Mouse (Mus musculus) midbrain, embryonic 15.5 days (tissue): Measurements from ENCODE around the gene Fam92b. TPM values are rescaled to one million over a fixed set of nuclear protein-coding genes. Genes with fewer than 3 reads are reported as not detected.
A peak's percentile ranks its signal among the peaks of the same experiment; 100 is the strongest.

ENCODE experiments used
- ATAC-seq: fragments of 200-750 bp; cut with Nextera tagmentation; replicated peaks from 2 replicates; pipeline ENCODE4 v1.8.0; 2017; ENCODE audit warnings: moderate TSS enrichment
- H3K27ac ChIP-seq: fragments of 300-500 bp; sonication (generic); 2 replicates; pipeline ENCODE4 v1.5.1; 2015; ENCODE audit warnings: mild to moderate bottlenecking, inconsistent platforms
- H3K27me3 ChIP-seq: fragments of 300-500 bp; sonication (generic); replicated peaks from 2 replicates; pipeline ENCODE4 v1.6.1; 2015; ENCODE audit warnings: inconsistent platforms
- H3K36me3 ChIP-seq: fragments of 300-500 bp; sonication (generic); replicated peaks from 2 replicates; pipeline ENCODE4 v1.6.1; 2015; ENCODE audit warnings: inconsistent platforms
- H3K4me1 ChIP-seq: fragments of 300-500 bp; sonication (generic); 2 replicates; pipeline ENCODE4 v1.6.1; 2015; ENCODE audit warnings: inconsistent platforms
- H3K4me2 ChIP-seq: fragments of 300-500 bp; sonication (generic); 2 replicates; pipeline ENCODE4 v1.6.1; 2015; ENCODE audit warnings: inconsistent platforms, mild to moderate bottlenecking, moderate library complexity
- H3K4me3 ChIP-seq: fragments of 300-500 bp; sonication (generic); 2 replicates; pipeline ENCODE4 v1.5.1; 2015; ENCODE audit warnings: mild to moderate bottlenecking, inconsistent platforms
- H3K9ac ChIP-seq: fragments of 300-500 bp; sonication (generic); 2 replicates; pipeline ENCODE4 v1.6.1; 2015; ENCODE audit warnings: mild to moderate bottlenecking, inconsistent platforms
- H3K9me3 ChIP-seq: fragments of 300-500 bp; sonication (generic); 2 replicates; pipeline ENCODE4 v1.6.1; 2016; ENCODE audit warnings: inconsistent platforms
- WGBS: fragments of 180-500 bp; shearing (Covaris S2); methylation state at CpG from one replicate; pipeline ENCODE4 v1.1.7; 2015; ENCODE audit warnings: mixed read lengths; 5-methylcytosine and 5-hydroxymethylcytosine counted together
- polyA plus RNA-seq: library from polyadenylated mRNA; unstranded; fragments of >200 nt; fragmentation: Nextera tagmentation; extraction: Ambion mirVana; gene quantifications from 2 replicates; pipeline ENCODE4 v1.2.1, GENCODE M21; 2015

The Fam92b gene
- 2.1 and 2.2 TPM in 2 replicates for polyA plus RNA-seq

DNA sequence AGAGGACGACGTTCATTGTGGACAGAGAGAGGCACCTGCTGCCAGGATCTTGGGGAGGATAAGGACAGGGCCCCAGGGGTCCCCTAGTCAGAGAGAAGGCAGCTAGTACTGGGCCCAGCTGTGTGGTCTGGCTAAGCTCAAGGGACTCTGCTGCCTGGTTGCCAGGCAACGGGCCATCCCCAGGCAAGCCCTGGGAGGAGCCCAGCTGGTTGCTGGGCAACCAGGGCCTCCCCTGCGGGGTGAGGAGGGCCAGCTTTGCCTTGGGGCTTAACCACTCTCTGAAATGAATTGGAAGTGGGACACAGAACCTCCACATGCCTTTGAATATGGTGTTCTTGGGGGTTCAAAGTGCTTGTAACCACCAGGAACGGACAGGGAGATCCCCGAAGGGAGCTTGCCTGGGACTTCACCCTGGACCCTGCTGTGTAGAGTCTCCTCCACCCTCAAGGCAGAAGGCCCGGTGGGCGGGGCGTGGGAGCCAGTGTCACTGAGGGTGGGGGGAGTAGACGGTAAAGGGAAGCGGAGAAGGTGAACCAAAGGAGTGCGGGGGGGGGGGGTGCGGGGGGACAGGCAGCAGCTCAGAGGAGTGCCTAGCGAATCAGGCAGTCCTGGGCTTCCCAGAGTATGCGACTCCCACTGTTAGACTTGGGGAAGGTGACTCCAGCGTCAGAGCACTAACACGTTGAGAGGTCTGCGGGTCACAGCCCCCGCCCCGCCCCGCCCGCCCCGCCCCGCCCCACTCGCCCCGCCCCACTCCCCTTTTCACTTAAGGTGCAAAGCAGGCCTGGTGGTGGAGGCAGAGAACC is at the start of gene Fam92b:
TSS of gene Fam92b (minus strand) at position 149 of the 806 bp plus-strand sequence.
- WGBS: 0% methylated on average over 20 of the region's 26 CpGs
- Histone ChIP-seq H3K27ac (peak within 1 kb of the TSS; percentile 83), H3K27me3 (no peaks in the 10 kb centered on the region), H3K9ac (no peak within 1 kb of the TSS; the same call in 1 of the 2 replicates), H3K4me2 (peak within 1 kb of the TSS; percentile 46), H3K4me1 (peaks cover 49% of the 10 kb centered on the region), H3K36me3 (no peaks in the 10 kb centered on the region), H3K4me3 (peak within 1 kb of the TSS; percentile 8; the same call in 1 of the 2 replicates), H3K9me3 (no peaks in the 10 kb centered on the region)
- ATAC-seq: peak; percentile 84

DNA sequence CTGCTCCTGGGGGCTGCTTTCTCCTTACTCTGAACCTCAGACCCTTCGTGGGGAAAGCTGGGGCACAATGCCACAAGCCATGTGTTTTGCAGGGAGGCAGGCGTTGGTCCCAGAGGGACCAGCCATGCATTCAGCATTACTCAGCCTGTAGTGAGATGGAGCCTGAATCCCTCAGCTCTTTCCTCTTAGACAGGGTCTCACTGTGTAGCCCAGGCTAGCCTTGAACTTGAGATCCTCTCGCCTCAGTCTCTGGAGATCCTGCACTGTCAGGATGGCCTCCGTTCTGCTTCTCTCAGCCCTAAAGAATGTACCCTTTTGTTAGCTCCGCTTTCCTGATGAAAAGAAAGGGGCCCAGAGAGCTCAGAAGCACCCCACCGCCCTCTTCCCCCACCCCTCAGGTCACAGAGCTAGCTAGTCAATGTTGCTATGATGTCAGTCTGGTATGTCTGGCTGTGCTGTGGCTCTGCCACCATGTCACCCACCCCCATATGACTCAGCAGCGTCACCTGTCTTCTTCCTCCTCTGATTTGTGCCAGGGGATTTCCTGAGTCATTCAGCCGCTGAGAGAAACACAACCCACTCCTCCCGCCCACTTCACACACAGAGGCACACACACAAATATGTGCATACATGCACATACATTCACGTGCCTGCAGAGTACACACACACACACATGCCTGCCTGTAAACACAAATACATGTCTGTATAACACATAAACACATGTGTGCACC is 48.3 kb upstream of the Fam92b start:
- Histone ChIP-seq H3K4me1 (peaks cover 28% of the 10 kb centered on the region), H3K9me3 (no peaks in the 10 kb centered on the region), H3K27ac (no peak overlapping the region), H3K27me3 (peaks cover 3% of the 10 kb centered on the region; the same call in 1 of the 2 replicates), H3K36me3 (no peaks in the 10 kb centered on the region), H3K4me2 (no peak overlapping the region), H3K9ac (no peak overlapping the region), H3K4me3 (no peak overlapping the region)
- no peak for ATAC-seq
- WGBS: 20% methylated on average over 10 of the region's 10 CpGs

DNA sequence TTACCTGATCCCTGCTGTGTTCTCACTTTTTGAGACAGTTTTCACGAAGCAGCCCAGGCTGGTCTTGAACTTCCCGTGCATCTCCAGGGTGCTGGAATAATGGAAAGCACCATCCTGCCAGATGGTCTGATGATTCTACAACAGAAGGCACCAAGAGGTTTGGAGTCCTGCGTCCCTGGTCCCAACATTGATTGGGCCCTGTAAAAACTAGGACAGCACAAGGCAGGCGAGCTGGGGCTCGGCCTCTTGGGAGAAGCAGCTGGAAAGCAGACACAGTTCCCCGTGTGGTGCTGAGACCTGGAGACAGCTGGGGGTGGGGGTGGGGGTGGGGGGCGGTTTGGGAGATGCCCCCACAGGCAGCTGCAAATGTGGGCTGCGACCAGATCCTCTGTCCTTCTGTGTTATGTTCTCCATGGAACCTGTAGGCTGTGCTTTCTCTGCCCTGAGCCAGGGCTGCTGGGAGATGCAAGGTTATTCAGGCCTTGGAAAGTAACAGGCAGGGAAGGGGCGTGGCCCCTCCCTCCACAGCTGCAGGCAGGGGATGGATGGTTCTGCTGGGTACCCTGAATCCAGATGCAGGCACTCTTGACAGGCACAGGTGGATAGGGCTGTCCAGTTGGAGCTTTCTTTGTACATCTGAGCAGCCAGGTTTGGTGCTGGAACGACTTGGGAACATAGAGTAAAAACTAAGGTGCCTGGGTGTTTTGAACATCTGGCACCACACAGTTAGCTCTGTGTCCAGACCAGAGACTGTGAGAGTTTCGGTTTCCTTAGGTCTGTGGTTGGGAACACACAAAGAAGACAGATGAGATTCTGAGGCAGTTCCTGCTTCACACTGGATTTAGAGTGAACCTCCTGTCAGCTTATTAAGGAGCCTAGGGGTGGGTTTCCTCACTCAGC is 47.5 kb upstream of the Fam92b start:
- no peak overlapping the region for H3K4me3 ChIP-seq
- peaks cover 3% of the 10 kb centered on the region; the same call in 1 of the 2 replicates for H3K27me3 ChIP-seq
- no peak overlapping the region for H3K9ac ChIP-seq
- H3K27ac ChIP-seq: no peak overlapping the region
- no peak overlapping the region for H3K4me2 ChIP-seq
- H3K36me3 ChIP-seq: no peaks in the 10 kb centered on the region
- ATAC-seq: no peak
- WGBS: 47% methylated on average over 11 of the region's 11 CpGs
- no peaks in the 10 kb centered on the region for H3K9me3 ChIP-seq
- peaks cover 20% of the 10 kb centered on the region for H3K4me1 ChIP-seq

DNA sequence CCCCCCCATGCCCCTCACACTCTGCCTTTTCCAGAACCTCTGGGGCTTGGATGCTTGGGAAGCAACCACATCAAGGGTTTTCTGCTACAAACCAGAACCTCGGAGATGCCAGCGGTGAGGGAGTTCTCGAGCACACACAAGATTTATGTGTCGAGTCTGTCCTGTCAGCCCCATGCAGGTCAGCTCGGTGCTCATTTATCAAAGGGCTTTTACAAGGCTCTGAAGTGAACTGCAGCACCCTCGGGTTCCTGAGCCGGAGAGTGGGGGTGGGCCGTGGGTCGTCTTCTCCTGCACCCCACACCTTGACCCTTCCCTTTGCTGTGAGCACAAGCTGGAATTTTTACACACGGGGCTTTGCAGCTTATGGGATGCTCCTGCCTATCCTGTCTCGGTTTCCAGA is 45.3 kb upstream of the Fam92b start:
- Histone ChIP-seq H3K4me1 (peaks cover 9% of the 10 kb centered on the region; the same call in 1 of the 2 replicates), H3K9me3 (no peaks in the 10 kb centered on the region), H3K4me3 (no peak overlapping the region), H3K27ac (no peak overlapping the region), H3K27me3 (no peaks in the 10 kb centered on the region), H3K4me2 (no peak overlapping the region), H3K36me3 (no peaks in the 10 kb centered on the region), H3K9ac (no peak overlapping the region)
- 67% methylated on average over 11 of the region's 11 CpGs for WGBS
- no peak for ATAC-seq

DNA sequence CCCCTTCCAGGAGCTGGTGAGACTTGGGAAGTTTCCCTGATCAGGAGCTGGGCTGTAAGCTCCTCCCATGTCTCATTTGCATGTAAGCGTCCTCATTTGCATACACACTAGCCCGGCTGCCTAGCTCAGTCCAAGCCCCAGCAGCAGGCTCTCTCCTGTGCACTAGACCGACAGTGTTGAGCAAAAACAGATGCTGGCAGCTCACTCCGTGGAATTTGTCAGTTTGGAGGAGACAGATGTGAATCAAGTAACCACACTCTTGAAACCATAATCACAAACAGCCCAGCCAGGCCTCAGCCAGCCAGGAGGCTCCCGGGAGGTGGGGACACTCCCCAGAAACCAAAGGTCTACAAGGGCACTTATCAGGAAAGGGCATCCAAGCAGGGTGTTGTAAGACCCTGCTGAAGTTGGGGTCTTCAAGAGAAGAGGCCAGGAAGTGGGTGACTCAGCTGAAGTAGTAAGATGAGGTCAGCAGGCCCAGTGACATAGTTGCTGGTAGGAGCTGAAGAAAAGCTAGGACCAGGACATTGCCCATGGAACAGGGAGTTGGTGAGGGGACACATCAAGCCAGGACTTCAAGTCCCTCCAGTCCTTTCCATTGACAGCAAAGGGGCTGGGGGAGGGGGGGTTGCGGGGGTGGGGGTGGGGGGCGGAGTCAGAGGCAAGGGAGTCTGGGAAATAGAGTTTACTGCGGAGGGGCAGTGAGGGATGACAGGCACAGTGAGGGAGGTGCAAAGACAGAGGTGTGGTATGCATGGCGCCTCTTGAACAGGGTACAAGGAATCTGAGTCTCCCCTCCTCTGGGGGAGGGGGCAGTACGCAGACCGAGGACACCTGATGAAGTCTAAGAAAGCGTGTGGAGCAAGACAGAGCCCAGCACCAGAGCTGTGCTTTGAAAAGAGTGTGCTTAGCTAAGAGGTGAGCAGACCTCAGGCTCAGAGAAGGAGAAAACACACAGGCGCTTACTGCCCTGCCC is 39.9 kb upstream of the Fam92b start:
- Histone ChIP-seq H3K9me3 (no peaks in the 10 kb centered on the region), H3K27me3 (no peaks in the 10 kb centered on the region), H3K4me3 (no peak overlapping the region), H3K4me2 (no peak overlapping the region), H3K36me3 (no peaks in the 10 kb centered on the region), H3K4me1 (peaks cover 20% of the 10 kb centered on the region), H3K27ac (peak overlapping the region; percentile 26; the same call in 1 of the 2 replicates), H3K9ac (0 out of 2 replicates have a peak overlapping the region, but pooled peaks have one; percentile 7)
- 21% methylated on average over 13 of the region's 13 CpGs for WGBS
- ATAC-seq: peak; percentile 82

DNA sequence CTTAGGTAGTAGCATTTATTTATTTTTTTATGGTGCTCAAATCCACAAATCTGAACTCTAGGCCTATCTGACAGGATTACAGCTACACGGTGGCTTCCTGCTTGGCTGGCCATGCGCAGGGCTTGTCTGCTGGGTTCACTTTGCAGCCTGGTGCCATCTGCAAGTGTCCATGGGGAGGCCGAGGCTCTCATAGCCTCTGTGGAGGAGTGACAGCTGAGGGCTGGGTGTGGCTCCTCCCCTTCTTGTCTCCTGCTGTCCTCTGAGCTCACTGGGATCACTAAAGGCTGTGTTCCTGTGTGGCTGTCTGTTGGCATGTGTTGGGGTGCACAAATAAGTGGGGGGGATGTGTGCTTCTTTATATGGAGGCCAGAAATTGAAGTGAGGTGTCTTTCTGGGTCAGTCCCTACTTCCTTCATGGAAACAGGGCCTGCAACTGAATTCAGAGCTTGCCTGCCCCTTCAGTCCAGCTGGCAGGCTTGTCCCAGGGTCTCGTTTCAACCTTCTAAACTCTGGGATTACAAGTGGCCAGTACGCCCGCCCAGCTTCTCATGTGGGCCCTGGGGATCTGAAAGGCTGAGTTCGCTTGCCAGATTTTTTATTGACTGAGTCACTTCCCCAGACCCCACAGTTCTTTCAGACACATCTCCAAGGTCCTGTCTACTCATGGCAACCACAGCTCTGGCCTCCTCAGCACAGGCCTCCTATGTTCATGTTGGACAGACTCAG is 38.3 kb upstream of the Fam92b start:
- H3K9ac ChIP-seq: no peak overlapping the region
- peaks cover 20% of the 10 kb centered on the region for H3K4me1 ChIP-seq
- H3K27ac ChIP-seq: no peak overlapping the region
- no peaks in the 10 kb centered on the region for H3K9me3 ChIP-seq
- 25% methylated on average over 7 of the region's 7 CpGs for WGBS
- no peak overlapping the region for H3K4me3 ChIP-seq
- no peak for ATAC-seq
- H3K4me2 ChIP-seq: no peak overlapping the region
- H3K27me3 ChIP-seq: no peaks in the 10 kb centered on the region
- no peaks in the 10 kb centered on the region for H3K36me3 ChIP-seq

DNA sequence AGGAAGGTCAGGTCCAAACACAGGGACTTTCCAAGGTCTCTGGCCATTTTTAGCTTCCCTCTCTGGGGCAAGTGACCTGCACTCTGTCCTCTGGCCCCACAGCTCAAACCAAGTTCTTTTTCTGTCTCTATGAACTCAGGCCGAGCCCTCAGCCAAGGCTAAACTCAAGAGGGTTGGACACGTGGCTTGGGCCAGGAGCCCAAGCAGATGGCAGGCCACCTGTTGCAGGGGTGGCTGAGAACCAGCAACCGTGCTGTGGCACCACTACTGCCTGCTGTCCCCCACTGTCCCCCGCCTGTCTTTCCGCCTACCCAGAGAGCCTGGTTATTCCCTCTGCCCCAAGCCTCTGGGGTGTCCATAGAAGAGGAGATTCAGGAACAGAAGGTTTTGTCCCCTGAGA is 36.7 kb upstream of the Fam92b start:
- no peak overlapping the region for H3K27ac ChIP-seq
- WGBS: 57% methylated on average over 5 of the region's 5 CpGs
- H3K4me1 ChIP-seq: peaks cover 20% of the 10 kb centered on the region
- no peak overlapping the region for H3K4me2 ChIP-seq
- no peaks in the 10 kb centered on the region for H3K36me3 ChIP-seq
- H3K9me3 ChIP-seq: no peaks in the 10 kb centered on the region
- no peak overlapping the region for H3K4me3 ChIP-seq
- no peak overlapping the region for H3K9ac ChIP-seq
- H3K27me3 ChIP-seq: no peaks in the 10 kb centered on the region
- no peak for ATAC-seq

DNA sequence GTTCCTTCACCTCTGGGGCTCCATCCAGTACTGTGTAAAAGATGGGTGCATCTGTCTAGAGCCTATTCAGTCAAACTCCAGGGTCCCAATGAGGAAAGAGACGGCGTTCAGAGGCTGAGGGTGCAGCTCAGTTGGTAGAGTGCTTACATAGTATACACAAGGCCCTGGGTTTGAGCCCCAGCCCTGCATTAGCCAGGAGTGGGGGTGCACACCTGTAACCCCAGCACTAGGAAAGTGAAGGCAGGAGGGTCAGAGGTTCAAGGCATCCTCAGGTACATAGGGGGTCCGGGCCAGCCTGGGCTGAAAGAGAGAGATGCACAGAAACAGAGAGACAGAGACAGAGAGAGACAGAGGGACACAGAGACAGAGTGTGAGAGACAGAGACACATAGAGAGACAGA is 36.0 kb upstream of the Fam92b start:
- Histone ChIP-seq H3K36me3 (no peaks in the 10 kb centered on the region), H3K9me3 (no peaks in the 10 kb centered on the region), H3K4me3 (no peak overlapping the region), H3K27me3 (no peaks in the 10 kb centered on the region), H3K4me2 (no peak overlapping the region), H3K27ac (no peak overlapping the region), H3K9ac (no peak overlapping the region), H3K4me1 (peaks cover 20% of the 10 kb centered on the region)
- ATAC-seq: no peak
- WGBS: 96% methylated on average over 3 of the region's 3 CpGs

DNA sequence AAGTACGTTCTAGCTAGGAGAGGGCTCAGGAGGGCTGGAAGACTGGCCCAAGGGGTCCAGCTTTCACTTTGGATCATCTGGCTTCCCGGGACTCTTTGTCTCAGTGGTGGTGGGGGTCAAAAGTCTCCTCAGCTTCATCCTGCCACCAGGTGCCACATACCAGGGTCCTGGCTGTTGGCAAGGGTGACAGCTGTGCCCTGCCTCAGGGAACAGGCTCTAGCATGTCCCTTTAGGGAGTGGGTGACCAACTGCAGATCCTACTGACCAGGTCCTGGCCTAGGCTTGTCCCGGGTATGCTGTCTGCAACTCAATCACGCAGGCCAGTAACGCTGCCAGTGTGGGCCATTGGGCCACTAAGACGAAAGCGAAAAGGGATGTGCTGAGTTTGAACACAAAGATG is 35.3 kb upstream of the Fam92b start:
- no peaks in the 10 kb centered on the region for H3K36me3 ChIP-seq
- no peak overlapping the region for H3K4me2 ChIP-seq
- WGBS: 87% methylated on average over 7 of the region's 7 CpGs
- no peak for ATAC-seq
- H3K27me3 ChIP-seq: no peaks in the 10 kb centered on the region
- H3K9ac ChIP-seq: no peak overlapping the region
- peaks cover 20% of the 10 kb centered on the region for H3K4me1 ChIP-seq
- no peak overlapping the region for H3K4me3 ChIP-seq
- no peaks in the 10 kb centered on the region for H3K9me3 ChIP-seq
- H3K27ac ChIP-seq: no peak overlapping the region

DNA sequence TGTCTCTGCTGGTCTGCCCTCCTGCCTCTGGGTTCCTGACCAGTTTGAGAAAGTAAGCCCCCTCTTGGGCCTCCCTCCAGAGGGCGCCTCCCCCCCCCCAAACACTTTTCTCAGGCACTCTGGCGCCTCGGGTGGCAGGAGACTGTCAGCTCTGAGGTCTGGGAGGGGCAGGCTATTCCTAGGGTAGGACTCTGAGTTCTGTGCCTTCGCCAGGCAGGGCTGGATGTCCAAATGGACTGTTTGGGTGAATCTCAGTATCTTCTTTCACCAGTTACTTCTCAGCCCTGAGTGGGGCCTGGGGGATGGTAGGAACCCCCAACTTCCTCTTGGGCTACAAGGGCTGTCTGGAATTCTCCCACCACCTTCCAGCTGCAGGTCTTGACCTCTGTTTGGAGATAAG is 34.1 kb upstream of the Fam92b start:
- WGBS: 18% methylated on average over 4 of the region's 4 CpGs

More for the DNA sequence above, 34.1 kb upstream of the Fam92b start:
- Histone ChIP-seq H3K27ac (no peak overlapping the region), H3K27me3 (no peaks in the 10 kb centered on the region), H3K4me3 (no peak overlapping the region), H3K9me3 (no peaks in the 10 kb centered on the region), H3K4me2 (no peak overlapping the region), H3K4me1 (peaks cover 9% of the 10 kb centered on the region), H3K9ac (no peak overlapping the region), H3K36me3 (no peaks in the 10 kb centered on the region)
- no peak for ATAC-seq
